Mouse (Mus musculus) c-Kit-negative CD71-positive TER-119-positive erythroid progenitor cells, embryonic 14.5 days (primary cell): ENCODE results near the gene Sgca.
A peak's percentile ranks its signal among the peaks of the same experiment; 100 is the strongest.

ENCODE experiments used
- DNase-seq: peaks from one replicate; pipeline ENCODE4 v3.0.0-alpha.2; 2013; ENCODE audit warnings: low read depth, low spot score

The Sgca gene

DNA sequence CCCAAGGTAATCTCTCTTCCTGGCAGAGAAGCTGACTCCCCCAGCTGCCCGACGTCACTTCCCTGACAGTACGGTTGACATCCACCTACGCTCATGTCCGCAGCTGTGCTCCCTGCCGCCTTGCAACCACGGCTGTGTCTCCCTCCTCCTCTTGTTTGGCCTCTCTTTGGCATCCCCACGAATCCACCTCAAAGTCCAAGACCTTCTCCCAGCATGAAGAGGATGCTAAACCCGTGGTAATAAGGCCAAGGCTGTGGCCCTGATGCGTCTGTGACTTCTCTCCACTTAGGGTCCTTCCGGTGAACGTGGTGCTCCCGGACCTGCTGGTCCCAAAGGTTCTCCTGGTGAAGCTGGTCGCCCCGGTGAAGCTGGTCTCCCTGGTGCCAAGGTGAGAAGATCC is 33.1 kb downstream of the Sgca start:
- DNase-seq, result no peak

DNA sequence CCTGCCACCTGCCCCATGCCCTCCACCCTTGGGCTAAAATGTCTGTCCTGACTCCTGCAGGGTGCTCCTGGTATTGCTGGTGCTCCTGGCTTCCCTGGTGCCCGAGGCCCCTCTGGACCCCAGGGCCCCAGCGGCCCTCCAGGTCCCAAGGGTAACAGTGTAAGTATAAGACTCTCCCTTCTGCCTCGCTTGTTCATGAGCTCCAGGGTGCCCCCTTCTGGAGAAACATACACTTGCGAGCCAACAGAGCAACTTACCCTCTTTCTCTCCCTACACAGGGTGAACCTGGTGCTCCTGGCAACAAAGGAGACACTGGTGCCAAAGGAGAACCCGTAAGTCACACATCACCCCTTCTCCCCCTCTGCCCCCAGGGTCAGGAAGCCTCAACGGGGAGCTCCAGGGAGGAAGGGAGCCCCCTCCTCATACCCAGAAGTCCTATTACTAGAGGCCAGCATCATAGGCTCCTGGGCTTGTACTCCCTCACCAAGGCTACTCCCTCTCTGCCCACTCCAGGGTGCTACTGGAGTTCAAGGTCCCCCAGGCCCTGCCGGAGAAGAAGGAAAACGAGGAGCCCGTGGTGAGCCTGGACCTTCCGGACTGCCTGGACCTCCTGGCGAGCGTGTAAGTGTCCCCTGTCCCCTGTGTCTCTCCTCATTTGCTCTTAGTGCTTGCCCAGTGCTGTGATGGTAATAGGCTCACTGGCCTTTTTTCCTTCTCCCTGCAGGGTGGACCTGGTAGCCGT is 33.7 kb downstream of the Sgca start:
- no peak for DNase-seq

DNA sequence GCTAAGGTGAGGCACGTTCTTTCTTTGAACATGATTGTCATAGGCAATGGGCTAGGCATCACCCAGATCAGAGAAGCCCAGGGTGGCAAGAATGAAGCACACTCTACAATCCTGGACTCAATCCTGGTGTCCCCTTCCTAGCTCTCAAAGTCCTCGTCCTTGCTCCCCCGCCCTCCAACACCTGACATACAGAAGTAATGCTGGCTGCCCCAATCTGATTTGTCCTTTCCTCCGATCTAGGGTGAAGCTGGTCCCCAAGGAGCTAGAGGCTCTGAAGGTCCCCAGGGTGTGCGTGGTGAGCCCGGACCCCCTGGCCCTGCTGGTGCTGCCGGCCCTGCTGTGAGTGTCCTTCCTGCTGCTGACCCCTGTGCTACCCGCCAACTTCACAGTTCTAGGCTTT is 34.4 kb downstream of the Sgca start:
- DNase-seq, result no peak

DNA sequence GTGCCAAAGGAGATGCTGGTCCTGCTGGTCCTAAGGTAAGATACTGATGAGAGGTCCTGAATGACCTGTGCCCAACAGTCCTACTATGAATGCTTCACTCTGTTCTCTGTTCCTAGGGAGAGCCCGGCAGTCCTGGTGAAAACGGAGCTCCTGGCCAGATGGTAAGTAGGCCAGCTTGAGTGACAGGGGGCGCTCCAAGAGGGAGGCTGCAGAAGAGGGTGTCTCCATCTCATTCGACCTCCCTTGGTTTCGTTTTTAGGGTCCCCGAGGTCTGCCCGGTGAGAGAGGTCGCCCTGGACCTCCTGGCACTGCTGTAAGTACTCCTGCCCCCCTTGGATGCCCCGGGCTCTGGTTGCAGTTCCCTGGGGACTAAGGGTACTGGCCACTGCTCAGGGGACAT is 35.0 kb downstream of the Sgca start:
- DNase-seq, result no peak

DNA sequence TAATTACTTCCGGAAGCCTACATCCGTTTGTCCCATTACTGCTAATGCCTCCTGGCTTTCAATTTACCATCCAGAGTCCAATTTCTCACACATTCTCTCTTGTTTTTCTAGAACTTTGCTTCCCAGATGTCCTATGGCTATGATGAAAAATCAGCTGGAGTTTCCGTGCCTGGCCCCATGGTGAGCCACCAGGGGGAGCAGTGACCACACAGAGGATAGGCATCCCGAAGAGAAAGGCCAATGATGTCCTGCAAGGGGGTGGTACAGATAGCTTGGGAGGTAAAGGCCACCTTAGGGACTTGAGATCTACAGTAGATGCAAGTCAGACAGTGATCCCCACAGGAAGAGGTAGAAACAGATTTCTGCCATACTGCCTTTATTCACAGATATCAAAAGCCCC is 36.8 kb downstream of the Sgca start:
- DNase-seq, result no peak

DNA sequence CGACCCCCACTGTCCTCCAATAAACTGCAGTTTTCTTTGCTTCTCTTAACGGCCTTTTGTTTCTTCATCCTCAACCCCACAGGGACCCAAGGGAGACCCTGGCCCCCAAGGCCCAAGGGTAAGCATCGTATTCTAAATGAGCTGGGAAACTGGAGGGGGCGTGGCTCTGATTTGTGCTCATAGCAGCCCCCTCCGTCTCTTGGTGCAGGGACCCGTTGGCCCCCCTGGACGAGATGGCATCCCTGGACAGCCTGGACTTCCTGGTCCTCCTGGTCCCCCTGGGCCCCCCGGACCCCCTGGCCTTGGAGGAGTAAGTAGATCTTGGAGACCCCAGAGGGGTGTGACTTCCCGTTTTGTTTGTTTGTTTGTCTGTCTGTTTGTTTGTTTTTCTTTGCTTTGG is 37.8 kb downstream of the Sgca start:
- DNase-seq, result no peak

DNA sequence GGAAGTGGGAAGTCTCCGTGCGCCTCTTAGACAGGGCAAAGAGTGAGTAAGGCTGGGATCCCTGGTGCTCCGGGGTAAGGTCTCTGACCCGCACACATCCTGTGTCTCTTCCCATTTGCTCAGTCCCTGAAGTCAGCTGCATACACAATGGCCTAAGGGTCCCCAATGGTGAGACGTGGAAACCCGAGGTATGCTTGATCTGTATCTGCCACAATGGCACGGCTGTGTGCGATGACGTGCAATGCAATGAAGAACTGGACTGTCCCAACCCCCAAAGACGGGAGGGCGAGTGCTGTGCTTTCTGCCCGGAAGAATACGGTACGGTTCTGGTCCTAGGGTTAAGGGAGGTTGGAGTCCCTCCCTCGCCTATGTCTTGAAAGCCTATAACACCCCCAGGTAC is 38.3 kb downstream of the Sgca start:
- no peak for DNase-seq

DNA sequence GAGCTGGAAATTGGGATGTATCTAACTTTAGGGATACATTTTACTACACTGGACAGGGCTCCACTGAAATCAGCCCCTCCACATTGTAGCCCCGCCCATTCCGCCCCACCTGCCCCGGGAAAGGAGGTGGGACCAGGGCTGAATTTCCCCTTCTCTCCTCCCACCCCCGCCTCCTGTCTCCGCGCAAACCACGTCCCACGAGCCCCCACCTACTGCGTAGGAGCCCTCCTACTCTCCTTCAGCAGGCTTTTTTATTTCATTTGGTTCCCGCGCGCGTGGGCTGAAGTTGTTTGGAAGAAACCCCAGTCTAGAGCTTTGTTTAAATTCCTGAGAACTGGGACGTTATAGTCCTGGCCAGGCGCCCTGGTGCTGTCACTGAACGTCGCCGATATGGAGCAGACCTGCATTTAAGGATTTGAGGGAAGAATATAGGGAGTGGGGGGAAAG is 38.8 kb downstream of the Sgca start:
- DNase-seq, result no peak

DNA sequence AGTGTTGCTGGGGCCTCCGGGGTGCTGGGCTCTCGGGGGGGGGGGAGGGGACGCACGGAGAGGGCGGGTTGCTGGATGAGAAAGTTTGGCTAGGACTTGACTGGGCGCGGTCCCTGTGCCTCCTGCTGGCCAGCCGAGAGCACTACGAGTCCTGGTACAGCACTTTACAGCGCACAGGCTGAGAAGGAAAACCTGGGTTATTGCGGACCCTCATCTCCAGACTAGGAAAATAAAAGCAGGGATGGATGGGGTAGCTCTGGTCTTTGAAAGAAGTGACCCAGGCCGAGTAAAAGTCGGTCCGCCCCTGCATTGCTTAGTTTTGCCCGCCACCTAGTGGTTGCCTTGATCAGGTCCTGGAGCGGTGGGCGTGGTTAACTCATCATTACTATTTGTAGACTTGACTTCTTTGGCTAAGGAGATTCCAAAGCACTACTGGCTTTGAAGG is 39.3 kb downstream of the Sgca start:
- DNase-seq, result peak; percentile 62

DNA sequence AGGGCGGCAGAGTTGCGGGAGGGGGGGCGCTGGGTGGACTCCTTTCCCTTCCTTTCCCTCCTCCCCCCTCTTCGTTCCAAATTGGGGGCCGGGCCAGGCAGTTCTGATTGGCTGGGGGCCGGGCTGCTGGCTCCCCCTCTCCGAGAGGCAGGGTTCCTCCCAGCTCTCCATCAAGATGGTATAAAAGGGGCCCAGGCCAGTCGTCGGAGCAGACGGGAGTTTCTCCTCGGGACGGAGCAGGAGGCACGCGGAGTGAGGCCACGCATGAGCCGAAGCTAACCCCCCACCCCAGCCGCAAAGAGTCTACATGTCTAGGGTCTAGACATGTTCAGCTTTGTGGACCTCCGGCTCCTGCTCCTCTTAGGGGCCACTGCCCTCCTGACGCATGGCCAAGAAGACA is 40.1 kb downstream of the Sgca start, which contains the start of gene Col1a1:
Col1a1 (plus strand) TSS at position 180 of the 400 bp plus-strand sequence.
- no peak for DNase-seq

DNA sequence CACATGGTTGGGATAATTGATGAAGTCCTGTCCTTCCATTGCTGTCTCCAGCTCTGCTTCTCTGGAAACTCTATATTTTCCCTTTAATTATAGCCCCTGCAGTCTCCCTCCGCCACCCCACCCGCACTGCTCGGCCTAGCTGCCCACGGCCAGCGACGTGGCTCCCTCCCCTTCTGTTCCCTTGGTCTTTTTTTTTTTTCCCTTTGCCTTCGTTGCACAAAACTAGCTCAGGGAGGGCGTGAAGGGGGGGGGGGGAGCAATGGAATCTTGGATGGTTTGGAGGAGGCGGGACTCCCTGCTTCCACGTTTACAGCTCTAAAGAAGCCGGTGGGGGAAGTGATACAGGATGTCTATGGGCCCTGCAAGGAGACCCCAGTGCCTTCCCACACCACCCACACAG is 41.6 kb downstream of the Sgca start:
- DNase-seq, result no peak

DNA sequence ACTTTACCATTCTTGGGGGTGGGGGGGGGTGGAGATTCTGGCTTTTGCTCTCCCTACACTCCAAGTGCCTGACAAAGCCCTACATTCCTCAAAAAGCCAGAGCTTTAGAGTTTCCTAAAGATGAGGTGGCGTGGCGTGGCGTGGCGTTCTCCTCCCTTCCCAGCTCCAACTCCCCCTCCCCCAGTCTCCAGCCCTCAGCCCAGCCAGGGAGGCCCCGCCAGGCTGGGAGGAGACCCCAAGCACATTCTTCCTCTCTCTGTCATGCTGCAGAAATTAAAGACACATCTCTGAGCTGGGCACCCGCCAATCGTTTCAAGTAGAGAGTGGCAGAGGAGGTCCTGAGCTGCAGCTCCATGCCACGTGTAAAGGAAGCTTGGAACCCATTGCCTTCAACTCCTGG is 42.5 kb downstream of the Sgca start:
- DNase-seq, result no peak

DNA sequence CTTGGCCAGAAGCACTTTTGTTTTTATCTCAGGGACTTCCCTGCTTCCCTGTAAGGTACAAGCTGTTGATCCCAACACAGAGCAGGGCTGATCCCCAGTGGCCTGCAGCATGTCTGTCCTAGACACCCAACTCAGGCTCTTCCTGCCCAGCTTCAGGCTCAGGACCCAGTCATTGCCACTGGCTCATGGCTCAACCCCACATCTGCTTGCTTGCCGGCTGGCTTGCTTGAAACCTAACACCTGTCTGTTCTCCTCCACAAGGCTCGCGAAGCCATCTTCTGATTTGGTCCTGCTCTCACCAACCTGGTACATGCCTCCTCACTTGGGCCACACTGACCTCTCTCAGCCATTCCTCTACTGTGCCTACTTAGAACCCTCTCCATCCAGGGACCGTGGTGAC is 46.0 kb downstream of the Sgca start:
- no peak for DNase-seq

DNA sequence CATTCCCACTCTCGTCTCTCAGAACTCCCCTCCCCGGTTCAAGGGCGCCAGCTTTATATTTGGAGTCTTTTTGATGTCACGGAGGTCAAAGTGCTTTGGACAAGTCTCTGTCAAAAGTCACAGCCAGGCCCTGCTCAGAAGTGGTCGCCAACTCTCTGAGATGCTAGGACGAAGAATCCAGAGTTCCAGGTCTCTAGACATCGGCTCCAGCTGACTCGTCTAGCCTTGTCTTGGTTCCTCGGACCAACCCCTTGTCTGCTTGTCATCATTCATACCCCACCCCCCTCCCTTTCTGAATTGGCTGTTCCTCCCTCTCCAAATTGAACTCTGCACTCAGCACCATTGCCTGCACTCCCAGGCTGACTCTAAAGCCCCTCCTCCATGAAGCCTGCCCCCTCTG is 46.5 kb downstream of the Sgca start:
- no peak for DNase-seq

DNA sequence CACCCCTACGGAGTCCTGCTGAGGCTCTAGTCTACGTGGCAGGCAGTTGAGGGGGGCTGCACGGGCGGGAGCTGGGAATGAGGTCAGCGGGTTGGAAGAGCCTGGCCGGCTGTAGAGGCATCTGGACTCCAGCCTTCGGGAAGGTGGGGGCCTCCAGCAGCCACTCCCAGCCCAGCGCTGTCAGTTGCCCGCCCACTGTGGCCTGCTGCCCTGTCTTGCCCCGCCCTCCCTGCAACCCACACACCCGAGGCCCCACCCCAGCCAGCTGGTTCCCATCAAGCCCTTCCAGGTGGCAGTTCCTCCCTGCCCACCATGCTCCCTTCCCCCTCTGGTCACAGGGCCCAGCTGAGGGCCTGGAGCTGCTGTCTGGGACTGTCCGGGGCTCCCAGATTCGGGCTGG is 47.3 kb downstream of the Sgca start:
- no peak for DNase-seq

DNA sequence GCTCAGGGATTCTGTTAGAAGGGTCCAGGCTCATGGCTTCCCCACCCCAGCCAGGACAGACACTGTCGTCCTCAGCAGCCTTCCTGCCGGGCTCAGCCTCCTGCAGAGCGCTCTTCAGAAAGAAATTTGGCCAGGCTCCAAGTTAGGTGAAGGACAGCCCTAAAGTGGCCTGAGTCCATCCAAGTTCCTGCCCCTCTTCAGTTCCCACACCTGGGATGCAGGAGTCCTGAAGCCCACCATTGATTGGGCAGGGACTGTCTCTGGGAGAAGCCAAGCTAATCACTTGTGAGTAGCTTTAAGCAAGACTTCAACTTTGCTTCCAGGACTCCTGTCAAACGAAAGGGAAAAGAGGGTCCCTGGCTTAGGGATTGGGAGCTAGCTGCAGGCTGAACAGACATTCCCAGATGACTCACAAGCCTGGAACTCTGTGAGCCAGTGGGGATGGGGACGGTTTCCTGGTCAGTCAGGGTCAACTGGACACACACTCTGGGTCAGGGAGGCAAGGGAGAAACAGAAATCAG is 48.3 kb downstream of the Sgca start:
- no peak for DNase-seq

DNA sequence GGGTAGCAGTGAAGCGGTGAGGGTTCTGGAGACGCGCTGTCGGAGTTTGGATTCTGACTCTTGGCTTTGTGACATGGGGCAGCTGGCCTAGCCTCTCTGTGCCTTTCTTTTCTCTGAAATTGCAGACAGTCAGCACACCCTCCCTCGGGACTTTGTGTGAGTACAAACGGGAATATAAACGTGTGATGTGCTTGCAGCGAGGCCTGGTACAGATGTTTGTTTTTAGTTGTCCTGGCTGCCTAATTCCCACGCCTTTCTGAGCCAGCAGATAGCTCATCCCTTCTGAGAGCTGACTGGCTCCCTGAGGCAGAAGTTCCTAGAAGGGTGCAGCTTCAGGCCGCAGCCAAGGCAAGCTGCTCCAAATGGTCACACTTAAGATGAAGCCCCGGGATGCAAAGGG is 49.7 kb downstream of the Sgca start:
- no peak for DNase-seq

DNA sequence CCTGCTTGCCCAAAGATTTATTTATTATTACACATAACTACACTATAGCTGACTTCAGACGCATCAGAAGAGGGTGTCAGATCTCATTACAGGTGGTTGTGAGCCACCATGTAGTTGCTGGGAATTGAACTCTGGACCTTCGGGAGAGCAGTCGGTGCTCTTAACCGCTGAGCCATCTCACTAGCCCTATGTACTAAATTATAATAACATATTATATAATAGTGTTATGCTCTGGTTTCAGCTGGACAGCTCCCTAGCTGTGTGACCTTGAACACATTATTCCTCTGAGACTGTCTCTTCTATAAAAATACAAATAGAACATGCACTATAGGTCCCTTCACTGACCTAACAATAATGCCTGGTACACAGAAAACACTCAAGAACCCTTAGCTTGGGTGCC is 51.1 kb downstream of the Sgca start:
- no peak for DNase-seq

DNA sequence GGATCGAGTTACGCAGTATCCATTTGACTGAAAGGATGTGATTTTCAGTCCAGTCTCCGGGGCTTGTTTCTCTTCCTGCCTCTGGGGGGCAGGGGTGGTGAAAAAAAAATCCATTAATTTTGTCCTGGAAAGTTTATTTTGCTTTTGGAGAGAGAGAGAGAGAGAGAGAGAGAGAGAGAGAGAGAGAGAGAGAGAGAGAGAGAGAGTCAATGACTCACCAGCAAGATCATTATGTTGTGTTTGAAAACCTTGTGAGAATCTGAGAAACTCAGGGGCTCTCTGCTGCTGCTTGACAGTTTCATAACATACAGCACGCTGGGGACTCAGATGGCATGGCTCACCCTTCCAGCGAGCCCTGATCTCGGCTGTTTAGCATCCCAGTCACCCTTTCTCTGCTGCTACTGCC is 55.1 kb downstream of the Sgca start:
- no peak for DNase-seq

DNA sequence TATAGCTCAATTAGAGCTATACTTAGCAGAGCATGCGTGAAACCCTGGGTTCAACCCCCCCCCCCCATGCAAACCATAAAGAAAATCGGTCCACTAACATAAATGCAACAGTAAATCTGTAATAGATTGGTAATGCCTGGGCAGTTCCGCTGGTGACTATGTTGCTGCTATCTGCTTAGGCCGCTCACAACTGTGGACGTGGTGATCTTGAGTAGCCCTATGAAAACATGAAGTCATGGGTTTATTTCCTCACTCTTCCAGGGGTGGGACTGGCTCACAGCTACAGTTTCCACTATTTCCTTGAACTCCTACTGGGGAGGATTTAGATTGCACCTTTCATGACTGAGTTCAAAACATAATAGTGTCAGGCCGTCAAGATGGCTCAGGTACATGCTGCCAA is 58.4 kb downstream of the Sgca start:
- no peak for DNase-seq

DNA sequence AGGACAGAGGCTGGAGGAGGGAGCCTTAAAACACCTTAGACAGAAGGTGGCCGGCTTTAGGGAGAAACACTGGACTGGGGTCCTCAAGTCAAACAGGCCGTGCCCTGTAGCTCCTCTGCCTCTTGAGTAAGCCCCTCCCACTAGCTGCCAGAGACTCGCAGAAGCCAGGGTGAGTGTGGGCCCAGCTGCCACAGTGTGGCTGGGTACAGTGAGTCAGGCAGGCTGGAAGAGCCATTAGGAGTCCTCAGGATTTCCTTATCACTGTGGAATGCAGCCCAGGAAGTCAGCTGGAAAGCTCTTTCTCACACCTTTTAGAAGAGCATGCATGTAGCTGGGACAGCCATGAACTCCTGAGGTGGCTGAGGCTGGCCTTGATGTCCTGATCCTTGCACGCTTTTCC is 59.6 kb downstream of the Sgca start:
- no peak for DNase-seq

DNA sequence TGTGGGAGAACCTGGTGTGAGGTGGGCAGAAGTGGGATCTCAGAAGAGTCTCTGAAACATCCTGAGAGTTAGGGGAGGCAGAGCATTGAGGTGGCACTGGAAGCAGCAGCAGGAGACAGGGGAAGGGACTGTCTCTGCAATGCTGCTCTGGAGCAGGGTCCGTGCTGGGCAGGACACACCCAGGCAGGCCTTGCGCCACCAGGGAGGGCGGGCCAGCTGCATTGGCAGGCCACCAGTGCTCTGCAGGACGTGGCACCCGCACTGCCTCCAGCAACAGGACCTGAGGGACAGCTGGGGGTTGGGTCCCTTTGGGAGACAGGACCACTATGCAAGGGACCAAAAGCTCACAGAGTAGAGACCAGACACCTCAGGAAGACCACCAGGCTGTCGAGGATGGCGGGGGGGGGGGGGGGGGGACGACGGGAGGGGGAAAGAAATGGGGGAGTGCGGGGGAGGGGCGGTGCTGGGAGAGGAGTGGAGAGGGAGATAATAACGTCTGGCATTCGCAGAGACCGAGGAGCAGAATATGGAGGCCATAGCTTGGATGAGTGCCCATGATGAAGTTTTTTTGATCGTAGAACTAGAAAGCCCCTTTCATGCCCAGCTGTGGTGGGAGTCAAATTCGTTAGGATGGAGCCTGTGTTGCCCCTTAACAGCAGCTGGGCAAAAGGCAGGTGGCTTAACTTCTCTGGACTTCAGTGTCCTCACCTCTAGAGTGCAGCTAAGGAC is 60.3 kb downstream of the Sgca start:
- no peak for DNase-seq
